Mouse (Mus musculus): ENCODE measurements at regions not wholly inside any gene's neighbourhood (a gene's known extent, or its start where the extent isn't known, plus 50 kb on each side); places are given as distances from the start of the nearest gene placed in this dataset.

DNA sequence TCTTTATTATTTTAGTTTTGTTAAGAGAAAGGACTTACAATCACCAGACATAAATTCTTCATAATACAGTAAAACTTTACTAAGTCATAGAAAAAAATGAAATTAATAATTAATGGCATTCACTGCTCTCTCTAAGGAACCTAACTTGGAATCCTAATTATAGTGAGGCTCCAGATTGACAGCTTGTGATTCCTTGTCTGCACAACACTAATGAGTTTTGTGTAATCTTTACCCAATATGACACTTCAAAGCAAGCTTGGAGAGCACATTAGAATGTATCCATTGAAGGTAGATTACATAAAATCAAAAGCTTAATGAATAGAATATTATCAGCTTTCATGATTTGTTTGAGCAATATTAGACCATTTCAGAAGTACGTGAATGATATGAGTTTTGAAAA lies 1914.7 kb downstream of the Efna5 start:
- no peak for DNase-seq (ENCODE audit: extremely low read depth, low read depth)

DNA sequence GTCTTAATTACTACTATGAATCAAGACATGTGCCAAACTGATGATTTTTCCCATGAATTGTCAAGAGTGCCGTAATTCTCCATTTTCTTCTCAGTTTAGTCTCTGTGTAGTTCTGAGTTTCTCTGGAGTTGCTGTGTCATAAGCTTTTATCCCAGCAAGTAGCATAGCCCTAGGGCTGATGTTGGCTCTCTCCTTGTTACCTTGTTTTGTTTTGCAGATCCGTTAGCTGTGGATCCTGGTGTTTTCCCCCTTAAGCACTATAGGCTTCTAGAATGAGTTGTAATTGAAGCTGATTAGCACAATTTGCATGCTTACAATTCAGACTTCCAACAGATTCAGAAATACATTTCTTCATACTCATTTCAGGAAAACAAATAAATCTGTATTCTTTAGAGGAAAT lies 1915.5 kb downstream of the Efna5 start:
- DNase-seq (ENCODE audit: extremely low read depth, low read depth), result no peak

DNA sequence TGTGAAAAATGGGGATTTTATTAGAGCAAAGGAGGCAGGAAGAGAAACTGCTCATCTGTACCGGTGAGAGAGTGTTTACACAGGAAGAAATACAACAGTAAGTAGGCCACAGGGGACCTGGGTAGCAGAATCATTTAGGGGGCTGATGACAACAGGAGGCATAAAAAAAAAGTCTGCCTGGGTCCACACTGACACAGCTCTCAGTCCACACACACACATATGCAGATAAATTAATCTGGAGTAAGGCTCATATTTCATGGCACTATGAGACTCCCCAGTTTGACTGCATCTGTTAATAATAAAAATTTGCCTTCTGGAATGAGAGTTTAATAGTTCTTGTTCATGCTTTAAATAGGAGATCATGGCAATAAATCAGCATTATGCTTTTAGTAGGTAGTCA lies 1929.7 kb downstream of the Efna5 start:
- no peak for DNase-seq (ENCODE audit: extremely low read depth, low read depth)

DNA sequence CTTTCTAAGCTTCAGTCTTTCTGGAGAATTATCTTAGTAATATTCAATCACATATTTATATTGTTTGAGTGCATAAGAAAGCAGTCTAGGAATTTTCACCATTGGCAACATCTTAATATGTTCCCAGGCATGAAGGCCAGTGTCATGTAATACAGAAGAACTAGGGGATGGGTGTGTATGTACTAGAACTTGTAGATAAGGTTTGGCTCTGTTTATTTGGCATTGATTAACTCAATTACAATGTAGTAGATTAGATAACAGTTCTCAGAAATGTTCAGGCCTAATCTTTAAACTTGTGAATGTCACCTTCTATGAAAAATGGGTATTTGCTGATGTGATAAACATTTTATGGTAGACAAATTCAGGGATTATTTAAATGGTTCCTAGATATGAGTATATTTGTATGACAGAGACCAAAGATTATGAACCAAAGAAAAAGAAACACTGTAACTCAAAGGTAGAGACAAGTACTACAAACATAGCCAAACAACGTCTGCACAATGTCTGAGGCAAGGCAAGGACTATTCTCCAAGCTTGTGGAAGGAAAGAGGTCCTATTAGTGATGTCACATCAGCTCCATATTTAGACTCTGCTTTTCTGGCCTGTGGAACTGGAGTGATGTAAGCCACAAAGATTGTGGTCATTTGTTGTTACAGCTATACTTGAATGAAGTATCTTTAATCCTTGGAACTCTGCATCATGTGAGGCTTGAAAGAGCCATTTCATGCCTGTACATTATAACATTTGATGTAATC lies 1924.8 kb upstream of the Nudt12 start:
- no peak for DNase-seq (ENCODE audit: extremely low read depth, low read depth)

DNA sequence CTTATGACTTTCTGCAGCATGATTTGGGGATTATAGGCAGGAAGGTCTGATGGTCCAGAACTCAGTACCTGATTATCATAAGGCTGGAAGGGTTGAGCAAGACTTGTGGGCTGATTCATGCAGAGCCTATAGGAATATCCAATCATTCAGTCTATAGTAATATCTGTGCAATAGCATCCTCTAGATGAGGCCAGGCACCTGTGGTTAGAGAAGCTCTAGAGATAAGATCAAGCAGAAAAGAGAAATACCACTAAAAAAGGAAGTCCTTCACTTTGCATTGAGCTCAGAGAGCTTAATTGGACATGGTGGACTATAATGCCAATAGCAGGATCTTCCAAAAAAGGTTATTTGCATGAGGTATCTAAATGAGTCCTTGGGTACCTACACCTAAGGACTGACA lies 1921.1 kb upstream of the Nudt12 start:
- DNase-seq (ENCODE audit: extremely low read depth, low read depth), result peak; percentile 4

DNA sequence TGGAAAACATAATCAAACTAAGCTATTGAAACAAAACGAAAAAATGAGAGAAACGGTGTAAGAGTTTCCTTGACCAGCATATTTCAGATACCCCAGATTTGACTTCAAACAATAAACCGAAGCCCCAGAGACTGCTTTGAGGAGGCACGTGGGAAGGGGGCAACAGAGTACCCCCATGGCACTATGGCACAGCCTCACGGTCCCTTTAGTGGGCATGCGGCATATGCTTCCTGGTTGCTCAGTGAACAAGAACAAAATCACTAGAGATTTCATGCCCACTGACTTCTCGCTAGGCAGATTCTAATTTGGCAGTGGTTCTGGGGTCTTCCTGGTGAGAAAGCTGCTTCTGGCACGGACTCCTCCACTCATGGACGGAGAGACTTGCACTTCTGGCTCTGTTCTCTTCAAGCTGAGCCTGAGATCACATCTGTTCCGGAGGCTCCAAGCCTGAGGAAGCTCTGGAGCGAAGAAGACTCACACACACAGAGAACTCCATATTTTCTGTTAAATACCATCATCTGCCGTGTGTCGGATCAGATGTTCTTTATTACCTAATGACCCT lies 1912.7 kb upstream of the Nudt12 start:
- DNase-seq (ENCODE audit: extremely low read depth, low read depth), result no peak

DNA sequence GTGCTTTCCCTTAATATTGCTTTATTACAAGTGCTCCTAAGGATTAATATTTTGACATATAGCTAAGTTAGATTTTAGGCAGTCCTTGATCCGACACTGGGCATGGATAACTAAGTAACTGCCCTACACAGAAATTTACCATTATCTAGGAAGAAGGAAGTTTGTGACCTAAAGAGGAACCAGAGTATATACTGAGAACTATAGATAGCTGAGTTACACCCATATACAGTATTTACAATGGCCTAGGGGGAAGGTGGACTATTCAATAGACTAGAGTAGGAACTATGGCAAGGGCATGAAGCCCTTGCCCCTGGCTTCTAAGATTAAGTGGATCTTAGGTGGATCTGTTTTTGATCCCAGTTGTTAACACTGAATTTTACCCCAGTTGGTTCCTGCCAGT lies 1869.5 kb upstream of the Nudt12 start:
- DNase-seq (ENCODE audit: extremely low read depth, low read depth), result peak; percentile 41

DNA sequence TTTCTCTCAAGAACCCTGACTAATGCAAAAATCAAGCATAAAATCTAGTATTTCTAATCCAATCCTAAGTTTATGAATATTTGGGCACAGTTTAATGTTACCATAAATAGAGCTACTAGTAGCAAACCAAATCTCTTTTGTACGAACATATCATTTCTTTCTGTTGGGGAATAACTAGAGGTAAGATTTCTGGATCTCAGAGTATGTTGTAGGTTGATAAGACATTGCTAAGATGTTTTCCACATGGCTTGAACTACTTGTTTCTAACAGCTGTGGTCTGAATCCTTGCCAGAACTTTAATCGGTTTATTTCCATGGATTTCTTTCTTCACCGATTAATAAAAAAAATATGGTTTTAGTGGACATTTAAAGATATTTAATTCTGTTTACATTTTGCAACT lies 1844.3 kb upstream of the Nudt12 start:
- no peak for DNase-seq (ENCODE audit: extremely low read depth, low read depth)

DNA sequence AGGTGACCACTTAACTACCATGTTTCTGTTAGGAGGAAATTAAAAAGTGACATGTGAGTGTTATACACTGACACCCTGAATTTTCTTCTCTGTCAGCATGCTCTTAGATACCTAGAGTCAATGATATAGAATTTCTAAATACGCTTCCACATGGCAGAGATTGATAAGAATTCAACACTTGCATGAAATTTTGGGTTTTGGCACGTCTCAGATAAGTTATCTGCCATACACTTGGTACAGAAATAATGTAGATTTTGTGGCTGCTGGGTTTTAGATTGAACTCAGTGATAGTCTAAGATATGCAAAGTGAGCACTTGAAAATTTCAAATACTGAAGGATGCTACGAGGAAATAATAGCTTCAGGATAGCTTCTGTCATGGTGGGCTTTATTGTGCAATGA lies 1841.5 kb upstream of the Nudt12 start:
- DNase-seq (ENCODE audit: extremely low read depth, low read depth), result no peak

DNA sequence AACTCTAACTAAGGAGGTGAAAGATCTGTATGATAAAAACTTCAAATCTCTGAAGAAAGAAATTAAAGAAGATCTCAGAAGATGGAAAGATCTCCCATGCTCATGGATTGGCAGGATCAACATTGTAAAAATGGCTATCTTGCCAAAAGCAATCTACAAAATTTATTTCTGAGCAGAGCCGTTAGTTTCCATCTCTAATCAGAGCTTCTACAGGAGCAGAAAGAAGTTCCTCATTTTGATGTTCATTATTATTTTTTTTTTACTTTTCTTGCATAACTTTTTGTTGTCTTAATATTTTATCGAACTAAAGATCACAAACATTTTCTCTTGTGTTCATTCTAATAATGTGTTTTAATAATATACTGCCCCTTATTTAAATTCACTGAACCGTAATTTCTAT lies 1825.6 kb upstream of the Nudt12 start:
- peak; percentile 18 for DNase-seq (ENCODE audit: extremely low read depth, low read depth)

DNA sequence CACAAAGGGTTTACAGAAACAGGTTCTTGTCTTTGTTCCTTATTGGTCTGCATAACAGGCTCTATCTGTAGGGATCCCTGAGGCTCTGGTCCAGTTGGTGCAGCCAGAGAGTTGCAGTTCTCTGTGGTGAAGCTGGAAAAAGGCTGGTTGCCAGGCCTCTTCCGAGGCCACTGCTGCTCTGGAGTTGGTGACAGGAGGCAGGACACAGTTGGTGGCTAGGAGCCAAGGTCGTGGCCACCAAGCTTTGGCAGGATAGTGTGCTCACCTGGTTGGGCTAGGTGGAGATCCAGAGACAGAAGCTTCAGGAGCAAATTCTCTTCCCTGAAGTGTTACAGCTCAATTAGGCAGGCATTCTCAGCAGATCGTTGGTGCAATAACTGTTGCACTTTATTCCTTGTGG lies 1819.4 kb upstream of the Nudt12 start:
- no peak for DNase-seq (ENCODE audit: extremely low read depth, low read depth)

DNA sequence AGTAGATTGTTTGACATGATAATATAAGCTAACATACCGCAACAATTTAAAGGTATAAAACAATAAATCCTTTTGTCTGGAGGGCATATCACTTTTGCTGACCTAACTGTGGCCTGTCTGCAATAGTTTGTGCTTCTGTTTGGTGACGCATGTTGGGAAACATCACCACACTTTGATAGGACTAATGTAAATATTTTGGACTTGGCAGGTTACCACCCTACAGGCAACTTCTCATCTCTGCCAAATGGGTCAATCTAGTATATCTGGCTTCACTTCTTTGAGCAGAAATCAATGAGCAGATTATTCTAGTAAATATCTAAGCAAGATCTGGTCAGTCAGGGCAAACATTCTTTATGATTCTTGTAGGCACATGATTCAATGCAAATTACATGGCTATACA lies 1817.3 kb upstream of the Nudt12 start:
- DNase-seq (ENCODE audit: extremely low read depth, low read depth), result no peak

DNA sequence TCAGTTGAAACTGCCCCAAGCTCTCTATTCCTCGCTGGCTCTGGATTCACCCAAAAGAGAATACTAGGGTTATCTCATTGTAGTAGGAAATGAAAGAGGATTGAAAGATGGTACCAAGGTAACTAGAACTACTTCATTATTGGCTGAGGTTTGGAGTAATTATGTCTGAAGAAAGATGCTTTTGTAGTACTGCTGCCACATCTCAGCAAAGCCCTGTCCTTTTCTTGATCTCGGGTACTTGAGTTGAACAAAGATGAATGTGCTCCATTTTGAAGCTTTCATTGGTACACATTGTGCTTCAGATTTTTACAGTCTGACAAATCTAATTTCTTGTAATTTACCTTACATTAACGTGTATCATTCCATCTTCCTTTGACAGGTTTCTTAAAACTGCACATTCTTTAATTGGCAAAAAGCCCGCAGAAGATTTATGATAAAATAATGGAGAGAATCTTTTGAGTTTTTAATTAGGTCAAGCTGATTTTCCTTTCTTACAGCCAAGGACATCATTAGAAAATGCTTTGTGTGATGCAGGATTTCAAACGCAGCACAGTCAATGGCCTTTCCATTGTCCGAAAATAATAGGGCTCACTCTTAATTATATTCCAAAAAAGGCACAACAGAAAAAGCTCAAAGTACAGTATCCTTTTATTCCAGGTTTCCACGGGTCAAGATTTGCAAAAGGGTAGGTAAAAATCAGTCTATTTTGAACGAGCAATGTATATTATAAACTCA lies 1791.7 kb upstream of the Nudt12 start:
- no peak for DNase-seq (ENCODE audit: extremely low read depth, low read depth)

DNA sequence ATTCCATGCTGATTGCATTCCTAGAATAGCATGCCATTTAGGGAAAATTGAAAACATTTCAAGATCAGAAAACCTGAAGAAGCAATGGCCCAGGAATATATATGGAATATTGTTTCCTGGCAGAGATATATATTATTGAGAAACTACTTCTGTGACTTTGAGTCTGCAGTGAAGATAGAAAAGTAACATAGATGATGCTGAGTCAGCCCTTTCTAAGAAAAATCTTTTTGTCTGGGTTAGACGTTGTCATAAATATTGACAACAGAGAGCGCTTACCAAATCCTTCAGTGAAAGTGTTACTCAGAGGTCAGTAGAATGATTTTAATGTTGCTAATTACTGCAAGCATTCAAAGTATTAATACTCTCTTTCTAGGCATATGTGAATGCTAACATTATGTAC lies 1749.1 kb upstream of the Nudt12 start:
- no peak for DNase-seq (ENCODE audit: extremely low read depth, low read depth)

DNA sequence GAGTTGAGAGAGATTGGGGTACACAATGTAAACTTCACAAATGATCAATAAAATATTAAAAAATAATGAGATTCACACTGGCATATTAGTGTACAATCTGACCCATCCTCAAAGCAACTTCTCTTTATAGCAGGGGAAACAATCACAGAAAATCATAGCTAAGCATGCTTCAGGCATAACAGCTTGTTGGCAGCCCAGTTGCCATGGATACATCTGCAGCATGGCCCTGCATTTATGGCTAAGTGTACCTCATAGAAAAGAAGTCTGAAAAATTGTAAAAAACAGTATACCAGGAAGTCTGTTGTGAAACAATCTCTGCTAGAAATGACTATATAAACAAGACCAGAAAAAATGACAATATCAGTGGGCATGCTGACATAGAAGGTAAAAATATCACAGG lies 1747.9 kb upstream of the Nudt12 start:
- DNase-seq (ENCODE audit: extremely low read depth, low read depth), result no peak

DNA sequence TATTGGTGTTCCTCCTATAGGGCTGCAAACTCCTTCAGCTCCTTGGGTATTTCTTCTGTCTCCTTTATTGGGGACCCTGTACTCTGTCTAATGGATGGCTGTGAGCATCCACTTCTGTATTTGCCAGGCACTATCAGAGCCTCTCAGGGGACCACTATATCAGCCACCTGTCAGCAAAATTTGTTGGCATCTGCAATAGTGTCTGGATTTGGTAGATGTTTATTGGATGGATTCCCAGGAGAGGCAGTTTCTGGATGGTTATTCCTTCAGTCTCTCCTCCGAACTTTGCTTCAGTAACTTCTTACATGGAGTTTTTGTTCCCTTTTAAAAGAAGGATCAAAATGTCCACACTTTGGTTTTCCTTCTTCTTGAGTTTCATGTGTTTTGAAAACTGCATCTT lies 1729.7 kb upstream of the Nudt12 start:
- DNase-seq (ENCODE audit: extremely low read depth, low read depth), result no peak

DNA sequence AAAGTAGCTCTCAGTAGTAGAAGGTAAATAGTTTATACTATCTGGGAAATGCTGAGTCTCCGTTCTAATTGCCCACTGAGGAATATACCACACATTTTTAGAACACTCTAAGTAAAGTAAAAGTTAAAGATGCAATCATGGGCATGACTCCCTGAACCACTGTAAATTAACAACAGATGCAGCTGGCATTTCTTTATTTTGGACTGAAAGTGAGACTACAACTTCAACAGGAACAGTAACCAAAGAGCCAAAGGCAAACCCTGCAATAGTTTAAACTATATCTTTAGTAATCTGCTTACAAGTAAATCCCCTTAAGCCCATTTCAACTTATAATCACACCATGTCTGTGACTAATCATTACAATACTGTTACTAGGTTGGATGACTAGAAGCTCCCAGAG lies 1725.0 kb upstream of the Nudt12 start:
- no peak for DNase-seq (ENCODE audit: extremely low read depth, low read depth)

DNA sequence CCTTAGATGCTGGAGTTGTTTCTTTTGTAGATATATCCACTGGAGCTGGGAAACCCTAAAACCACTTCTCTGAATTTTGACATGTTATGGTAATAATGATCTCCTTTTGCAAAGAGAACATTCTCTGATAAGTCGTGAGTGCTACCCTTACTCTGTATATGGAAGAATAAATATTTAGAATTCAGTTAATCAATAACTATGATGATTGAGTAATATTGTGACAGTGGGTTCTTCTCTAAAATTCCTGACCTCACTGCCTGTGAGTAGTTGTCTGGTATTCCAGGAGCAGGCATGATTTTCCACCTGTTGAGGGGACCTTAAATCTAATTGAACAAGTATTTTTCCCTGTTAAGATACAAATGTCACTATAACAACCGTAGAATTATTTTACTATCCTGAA lies 1707.0 kb upstream of the Nudt12 start:
- DNase-seq (ENCODE audit: extremely low read depth, low read depth), result no peak

DNA sequence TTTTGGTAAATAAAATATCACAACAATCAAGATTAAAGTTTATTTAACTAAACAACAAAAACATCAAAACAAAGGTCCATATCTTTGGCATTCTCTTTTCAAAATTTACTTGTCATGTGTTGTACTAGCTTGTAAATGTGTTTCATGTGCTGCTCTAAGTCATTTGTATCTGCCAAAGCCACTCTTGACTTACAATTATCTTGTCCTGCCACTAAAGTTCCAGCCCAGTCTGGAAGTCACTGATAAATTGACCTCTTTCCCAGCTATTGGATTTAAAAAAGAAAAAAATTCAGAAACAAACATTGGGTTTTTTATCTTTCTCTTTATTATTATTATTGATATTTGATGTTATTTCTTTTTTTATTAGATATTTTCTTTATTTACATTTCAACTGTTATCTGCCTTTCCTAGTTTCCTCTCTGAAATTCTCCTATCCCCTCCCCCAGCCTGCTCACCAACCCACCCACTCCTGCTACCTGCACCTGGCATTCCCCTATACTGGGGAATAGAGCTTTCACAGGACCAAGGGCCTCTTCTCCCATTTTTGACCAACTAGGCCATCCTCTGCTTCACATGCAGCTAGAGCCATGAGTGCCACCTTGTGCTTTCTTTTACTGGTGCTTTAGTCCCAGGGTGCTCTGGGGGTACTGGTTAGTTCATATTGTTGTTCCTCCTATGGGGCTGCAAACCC lies 1704.9 kb upstream of the Nudt12 start:
- DNase-seq (ENCODE audit: extremely low read depth, low read depth), result no peak

DNA sequence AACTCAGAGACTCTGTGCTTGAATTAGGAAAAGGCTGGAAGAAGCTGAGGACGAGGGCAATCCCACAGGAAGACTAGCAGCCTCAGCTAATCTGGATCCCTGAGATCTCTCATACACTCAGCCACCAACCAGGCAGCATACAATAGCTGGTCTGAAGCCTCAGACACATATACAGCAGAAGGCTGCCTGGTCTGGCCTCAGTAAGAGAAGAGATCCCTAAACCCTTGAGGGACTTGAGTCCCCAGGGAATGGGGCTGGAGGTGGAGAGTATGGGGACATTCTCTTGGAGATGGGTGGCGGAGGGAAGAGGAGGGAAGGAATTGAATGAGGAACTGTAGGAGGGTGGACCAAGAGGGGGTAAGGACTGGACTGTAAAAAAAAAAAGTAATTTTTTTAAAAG lies 1704.3 kb upstream of the Nudt12 start:
- DNase-seq (ENCODE audit: extremely low read depth, low read depth), result no peak

All from MEL-GATA-1-ER (cell line).